Mouse (Mus musculus) liver, embryonic 14.5 days (tissue): Measurements from ENCODE around the gene Slamf9.

ENCODE experiments used
- CTCF ChIP-seq: IDR thresholded peaks from 2 replicates; pipeline ENCODE4 v1.5.1; 2016; ENCODE audit warnings: antibody characterized with exemption, low read depth, control low read depth
- EP300 ChIP-seq: IDR thresholded peaks from 2 replicates; pipeline ENCODE4 v1.6.1; 2016; ENCODE audit warnings: antibody characterized with exemption, low read depth

DNA sequence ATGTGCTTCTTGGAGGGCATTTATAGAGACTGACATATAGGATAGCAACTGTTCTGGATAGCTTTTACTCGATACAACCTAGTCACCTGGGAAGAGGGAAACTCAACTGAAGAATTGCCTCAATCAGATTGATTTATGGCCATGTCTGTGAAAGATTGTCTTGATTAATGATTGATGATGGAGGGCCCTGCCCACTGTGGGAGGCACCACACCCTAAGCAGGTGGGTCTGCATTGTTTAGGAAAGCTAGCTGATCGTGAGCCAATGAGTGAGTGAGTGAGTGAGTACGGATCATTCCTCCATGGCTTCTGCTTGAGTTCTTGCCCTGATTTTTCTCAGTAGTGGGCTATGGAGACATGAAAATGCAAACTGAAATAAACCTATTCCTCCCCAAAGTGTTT, 34.6 kb upstream of the Slamf9 start:
- TF ChIP-seq CTCF (no peak), EP300 (no peak)
